Mouse (Mus musculus): Measurements from ENCODE around the gene Tube1. TPM values are rescaled to one million over a fixed set of nuclear protein-coding genes. Genes with fewer than 3 reads are reported as not detected.

Gene Tube1
- polyA plus RNA-seq, 1 experiment from 2014 or later, result 16.2 TPM

DNA sequence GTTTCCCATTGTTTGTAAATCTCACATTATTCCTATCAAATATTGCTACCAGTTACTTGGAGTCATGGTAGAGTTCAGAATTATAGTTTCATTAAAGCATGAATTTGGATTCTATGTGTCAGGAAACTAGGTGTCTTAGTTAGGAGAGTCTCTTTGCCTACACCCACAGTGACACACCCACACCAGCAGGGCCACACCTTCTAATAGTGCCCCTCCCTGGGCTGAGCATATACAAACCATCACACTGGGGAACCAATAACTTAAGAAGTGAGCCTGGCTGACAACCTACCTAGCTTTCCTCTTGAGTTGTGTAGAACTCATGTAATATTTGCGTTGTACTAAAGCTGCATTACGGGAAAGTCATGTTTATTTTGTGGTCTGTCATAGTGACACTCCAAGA lies 7.6 kb downstream of the Tube1 start:
- Histone ChIP-seq H3K27me3 (no peaks in the 10 kb centered on the region), H3K4me3 (replicated peaks) (no peak overlapping the region), H3K36me3 (peaks cover 86% of the 10 kb centered on the region), H3K9me3 (replicated peaks) (no peaks in the 10 kb centered on the region), H3K9ac (no peak overlapping the region), H3K4me1 (no peaks in the 10 kb centered on the region), H3K27ac (no peak overlapping the region), H3K4me2 (no peak overlapping the region)
- no peak for ATAC-seq (replicated peaks; ENCODE audit: low FRiP score)
- 93% methylated on average over 2 of the region's 2 CpGs for WGBS

DNA sequence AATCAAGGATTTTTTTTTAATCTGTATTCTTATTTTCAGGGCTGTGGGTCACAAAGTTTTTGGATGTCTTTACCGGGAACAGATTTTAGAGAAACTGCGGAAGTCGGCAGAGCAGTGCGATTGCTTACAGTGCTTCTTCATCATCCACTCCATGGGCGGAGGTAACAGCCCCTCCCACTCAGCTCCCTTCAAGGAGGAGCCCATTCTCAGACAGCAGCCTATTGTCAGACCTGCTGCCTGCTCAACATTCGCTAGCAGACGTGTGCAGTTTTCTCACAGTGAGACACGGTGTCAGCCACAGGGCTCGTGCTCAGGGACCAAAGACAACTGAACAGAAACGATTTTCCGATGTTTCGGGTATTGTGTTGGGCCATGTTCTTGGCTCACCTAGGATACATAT lies 8.4 kb downstream of the Tube1 start:
- Histone ChIP-seq H3K27me3 (no peaks in the 10 kb centered on the region), H3K9me3 (replicated peaks) (no peaks in the 10 kb centered on the region), H3K27ac (no peak overlapping the region), H3K36me3 (peaks cover 88% of the 10 kb centered on the region), H3K4me2 (no peak overlapping the region), H3K4me3 (replicated peaks) (no peak overlapping the region), H3K9ac (no peak overlapping the region), H3K4me1 (no peaks in the 10 kb centered on the region)
- 88% methylated on average over 12 of the region's 12 CpGs for WGBS
- no peak for ATAC-seq (replicated peaks; ENCODE audit: low FRiP score)

DNA sequence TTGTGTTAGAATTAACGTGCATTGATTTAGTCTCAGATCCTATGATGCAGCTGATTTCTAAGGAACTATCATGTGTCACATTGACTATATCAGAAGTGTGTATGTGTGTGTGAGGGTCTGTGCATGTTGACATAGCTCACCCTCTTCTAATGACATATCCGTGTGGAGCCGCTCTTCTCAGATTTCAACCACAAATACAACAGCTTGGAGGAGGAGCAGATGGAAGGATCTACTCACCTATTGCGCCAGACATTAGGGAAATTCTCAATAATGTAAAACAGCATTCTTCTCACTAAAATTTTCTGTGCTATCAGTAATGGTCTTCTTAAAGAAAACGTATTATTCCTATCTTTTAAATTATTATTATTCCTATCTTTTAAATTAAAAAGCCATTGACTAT lies 22.9 kb downstream of the Tube1 start:
- H3K4me2 ChIP-seq, result no peak overlapping the region
- H3K27me3 ChIP-seq, result no peaks in the 10 kb centered on the region
- H3K4me3 ChIP-seq (replicated peaks), result no peak overlapping the region
- no peak for ATAC-seq (replicated peaks; ENCODE audit: low FRiP score)
- WGBS, result 72% methylated on average over 5 of the region's 5 CpGs
- H3K27ac ChIP-seq, result no peak overlapping the region
- H3K36me3 ChIP-seq, result peaks cover 14% of the 10 kb centered on the region; the same call in 1 of the 2 replicates
- no peaks in the 10 kb centered on the region for H3K4me1 ChIP-seq
- no peak overlapping the region for H3K9ac ChIP-seq
- no peaks in the 10 kb centered on the region for H3K9me3 ChIP-seq (replicated peaks)

DNA sequence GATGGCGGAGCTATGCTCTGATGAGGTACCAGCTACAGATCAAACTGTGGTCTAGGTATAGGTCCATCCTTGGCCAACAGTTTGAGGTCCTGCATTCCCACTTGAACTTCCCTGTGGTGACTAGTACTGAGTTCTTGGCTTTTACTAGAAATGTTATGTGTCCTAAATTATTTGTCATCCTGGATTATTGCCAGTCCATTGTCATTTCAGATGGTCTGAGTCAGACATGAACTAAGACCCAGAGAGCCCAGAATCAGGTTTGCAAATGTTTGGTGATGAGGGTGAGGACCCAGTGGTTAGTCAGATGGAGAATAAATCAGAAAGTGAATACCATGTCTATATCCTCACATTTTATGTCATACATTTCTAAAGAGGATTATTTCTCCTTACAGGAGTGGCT lies 23.5 kb downstream of the Tube1 start:
- no peak overlapping the region for H3K4me3 ChIP-seq (replicated peaks)
- H3K27me3 ChIP-seq, result no peaks in the 10 kb centered on the region
- no peak overlapping the region for H3K9ac ChIP-seq
- H3K27ac ChIP-seq, result no peak overlapping the region
- no peak for ATAC-seq (replicated peaks; ENCODE audit: low FRiP score)
- H3K9me3 ChIP-seq (replicated peaks), result no peaks in the 10 kb centered on the region
- no peak overlapping the region for H3K4me2 ChIP-seq
- H3K4me1 ChIP-seq, result peaks cover 3% of the 10 kb centered on the region; the same call in 1 of the 2 replicates
- H3K36me3 ChIP-seq, result peaks cover 14% of the 10 kb centered on the region; the same call in 1 of the 2 replicates
- 85% methylated on average over 1 of the region's 1 CpGs for WGBS

DNA sequence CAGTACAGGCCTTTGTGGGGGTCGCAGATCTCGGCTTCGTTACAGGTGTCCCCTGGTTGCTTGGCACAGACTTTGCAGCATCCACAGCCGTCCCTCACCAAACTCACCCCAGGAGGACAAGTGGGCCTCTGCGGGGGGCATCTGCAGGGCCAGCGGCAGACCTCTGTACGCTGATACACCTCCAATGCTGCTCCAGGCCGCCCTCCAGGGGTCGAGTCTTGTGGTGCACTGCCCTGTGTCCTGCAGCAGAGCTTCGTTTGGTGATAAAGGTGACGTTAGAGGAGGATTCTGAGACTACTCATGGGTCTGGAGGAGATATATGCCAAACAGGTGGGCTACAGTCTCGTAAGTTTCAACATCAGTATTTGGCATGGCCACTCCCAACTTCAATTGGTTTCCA lies 24.5 kb downstream of the Tube1 start:
- H3K4me2 ChIP-seq, result no peak overlapping the region
- H3K27ac ChIP-seq, result no peak overlapping the region

DNA sequence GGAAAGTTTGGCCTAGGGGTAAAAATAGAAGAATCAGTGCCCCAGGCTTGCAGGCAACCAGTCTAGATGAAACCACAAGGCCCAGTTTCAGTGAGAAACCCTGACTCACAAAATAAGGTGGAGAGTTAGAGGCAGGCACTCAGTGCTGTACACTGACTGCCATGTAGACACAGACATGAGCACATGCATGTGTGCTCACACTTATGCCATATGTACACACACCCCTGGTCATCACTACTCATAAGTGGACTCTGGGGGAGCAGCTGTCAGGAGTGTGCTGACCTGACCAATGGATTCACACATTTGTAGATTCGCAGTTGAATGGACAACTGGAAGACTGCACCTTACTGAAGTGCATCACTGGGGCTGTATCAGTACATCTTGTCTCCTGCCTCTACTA lies 27.6 kb downstream of the Tube1 start:
- Histone ChIP-seq H3K4me1 (peaks cover 29% of the 10 kb centered on the region), H3K4me3 (replicated peaks) (no peak overlapping the region), H3K27ac (no peak overlapping the region), H3K4me2 (no peak overlapping the region), H3K9me3 (replicated peaks) (no peaks in the 10 kb centered on the region), H3K36me3 (no peaks in the 10 kb centered on the region), H3K9ac (no peak overlapping the region), H3K27me3 (no peaks in the 10 kb centered on the region)
- 87% methylated on average over 1 of the region's 1 CpGs for WGBS
- ATAC-seq (replicated peaks; ENCODE audit: low FRiP score), result no peak

More for the DNA sequence above, 24.5 kb downstream of the Tube1 start:
- Histone ChIP-seq H3K36me3 (peaks cover 7% of the 10 kb centered on the region; the same call in 1 of the 2 replicates), H3K9me3 (replicated peaks) (no peaks in the 10 kb centered on the region), H3K27me3 (no peaks in the 10 kb centered on the region), H3K4me3 (replicated peaks) (no peak overlapping the region), H3K4me1 (peaks cover 12% of the 10 kb centered on the region), H3K9ac (no peak overlapping the region)
- 63% methylated on average over 12 of the region's 12 CpGs for WGBS
- ATAC-seq (replicated peaks; ENCODE audit: low FRiP score), result no peak

DNA sequence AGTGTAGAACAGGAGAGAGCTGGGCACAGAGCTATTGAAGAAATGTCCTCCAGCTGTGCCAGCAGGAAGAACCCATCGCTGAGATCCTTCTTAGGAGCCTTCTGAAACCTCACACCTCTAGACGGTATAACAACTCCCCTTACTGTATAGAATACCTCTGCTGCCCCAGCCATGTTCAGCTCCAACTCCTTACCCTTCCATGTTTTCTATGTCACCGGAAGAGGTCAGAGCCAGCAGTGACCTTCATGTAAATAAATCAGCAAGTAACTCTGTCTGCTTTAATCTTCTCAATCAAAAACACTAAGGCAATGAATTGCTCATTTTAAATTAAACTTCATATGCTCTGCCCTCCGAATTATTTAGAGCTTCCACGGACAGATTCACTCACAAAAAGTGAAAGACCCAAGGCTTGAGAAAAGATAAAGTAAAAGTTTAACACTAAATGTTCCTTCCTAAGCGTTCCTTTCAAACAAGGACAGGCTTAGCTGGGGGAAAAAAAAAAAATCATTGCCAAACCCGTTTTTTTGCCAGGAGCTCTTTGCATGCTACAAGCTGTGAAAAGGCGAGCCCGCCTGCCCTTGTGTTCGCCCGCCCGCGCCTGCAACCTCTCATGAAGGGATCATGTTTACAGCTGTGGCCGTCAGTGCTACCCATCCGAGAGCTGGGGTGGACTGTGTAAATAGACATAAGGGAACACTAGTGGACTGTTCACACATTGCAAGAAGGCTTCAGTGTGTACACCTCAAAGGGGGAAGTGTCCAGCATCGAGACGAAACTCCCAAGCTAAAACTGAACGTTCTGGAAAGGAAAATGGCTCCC lies 29.1 kb downstream of the Tube1 start:
- H3K4me3 ChIP-seq (replicated peaks), result no peak overlapping the region
- H3K36me3 ChIP-seq, result no peaks in the 10 kb centered on the region
- H3K9ac ChIP-seq, result no peak overlapping the region
- H3K27me3 ChIP-seq, result no peaks in the 10 kb centered on the region
- peak overlapping the region; percentile 59 for H3K27ac ChIP-seq
- peaks cover 31% of the 10 kb centered on the region for H3K4me1 ChIP-seq
- H3K4me2 ChIP-seq, result peak overlapping the region; percentile 51
- 0 out of 2 replicates have a peak, but pooled peaks have one; percentile 38 for ATAC-seq (replicated peaks; ENCODE audit: low FRiP score)
- WGBS, result 14% methylated on average over 18 of the region's 18 CpGs
- H3K9me3 ChIP-seq (replicated peaks), result no peaks in the 10 kb centered on the region

DNA sequence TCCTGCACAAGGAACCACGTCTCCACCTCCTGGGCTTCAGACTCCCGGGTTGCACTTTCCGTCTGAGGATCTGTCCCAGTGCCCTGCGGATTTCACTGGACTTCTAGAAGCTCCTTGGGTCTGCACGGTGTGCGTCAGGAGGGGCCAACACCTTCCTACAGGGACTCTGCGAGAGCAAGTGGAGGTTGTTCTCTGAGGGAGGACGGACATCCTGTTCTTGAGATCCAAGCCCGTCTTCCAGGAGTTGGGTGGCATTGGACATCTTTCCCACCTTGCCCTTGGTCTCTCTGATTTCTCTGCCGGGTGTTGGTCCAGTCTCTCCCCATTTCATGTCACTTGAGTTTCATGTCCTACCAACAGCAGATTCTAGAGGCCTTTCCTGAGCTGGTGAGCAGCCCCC lies 29.9 kb downstream of the Tube1 start, which contains the start of gene Ccn6:
Ccn6 (minus strand) TSS at position 101 of the 400 bp plus-strand sequence.
- Histone ChIP-seq H3K27ac (peak within 1 kb of the TSS; percentile 59), H3K4me3 (replicated peaks) (no peak within 1 kb of the TSS), H3K4me1 (peaks cover 31% of the 10 kb centered on the region), H3K9ac (no peak within 1 kb of the TSS), H3K4me2 (peak within 1 kb of the TSS; percentile 51), H3K36me3 (no peaks in the 10 kb centered on the region), H3K9me3 (replicated peaks) (no peaks in the 10 kb centered on the region), H3K27me3 (no peaks in the 10 kb centered on the region)
- 81% methylated on average over 10 of the region's 10 CpGs for WGBS
- no peak for ATAC-seq (replicated peaks; ENCODE audit: low FRiP score)

DNA sequence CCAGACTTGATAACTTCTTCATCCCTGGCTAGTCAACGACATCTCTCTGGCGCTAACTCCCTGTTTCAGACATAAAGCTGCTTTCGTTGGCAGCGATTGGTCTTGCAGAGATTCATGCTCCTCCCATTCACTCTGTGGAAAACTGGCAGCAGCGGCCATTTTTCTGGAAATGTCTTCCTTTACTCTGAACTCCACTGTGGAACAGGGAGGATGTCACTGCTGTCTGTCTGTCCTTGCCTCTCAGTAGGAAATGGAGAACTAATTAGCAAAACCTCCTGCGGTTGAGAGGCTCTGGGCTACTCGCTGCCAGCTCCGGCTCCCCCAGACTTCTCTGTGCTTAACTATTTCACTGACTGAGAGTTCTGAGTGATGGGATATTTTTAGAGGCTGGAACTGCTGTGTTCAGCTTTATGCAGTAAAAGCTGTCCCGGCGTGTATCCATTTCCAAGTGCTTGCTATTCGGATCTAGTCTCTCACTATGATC lies 31.9 kb downstream of the Tube1 start:
- peak overlapping the region; percentile 73 for H3K27ac ChIP-seq
- 16% methylated on average over 11 of the region's 11 CpGs for WGBS
- ATAC-seq (replicated peaks; ENCODE audit: low FRiP score), result no peak
- H3K9me3 ChIP-seq (replicated peaks), result no peaks in the 10 kb centered on the region
- H3K4me3 ChIP-seq (replicated peaks), result peak overlapping the region; percentile 34
- peak overlapping the region; percentile 51 for H3K4me2 ChIP-seq
- peak overlapping the region; percentile 27; the same call in 1 of the 2 replicates for H3K9ac ChIP-seq
- H3K27me3 ChIP-seq, result no peaks in the 10 kb centered on the region
- peaks cover 43% of the 10 kb centered on the region for H3K4me1 ChIP-seq
- H3K36me3 ChIP-seq, result no peaks in the 10 kb centered on the region

DNA sequence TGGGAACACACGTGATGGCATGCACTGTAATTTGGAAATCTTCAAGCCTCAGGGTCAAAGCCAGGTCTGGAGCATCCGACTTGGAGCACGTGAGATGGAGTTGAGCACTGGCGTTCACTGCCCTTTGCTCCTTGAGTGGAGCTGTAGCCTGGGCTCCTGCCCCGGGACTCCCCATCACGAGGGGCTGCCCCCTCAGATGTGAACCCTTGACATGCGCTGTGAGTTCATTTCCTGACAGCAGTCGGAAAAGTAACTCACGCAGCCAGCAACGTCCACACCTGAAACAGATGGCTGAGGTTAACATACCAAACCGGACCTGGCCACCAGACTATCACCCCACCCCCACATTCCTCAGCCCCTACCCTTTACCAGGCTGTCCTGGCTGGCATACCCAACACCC lies 33.8 kb downstream of the Tube1 start:
- H3K9me3 ChIP-seq (replicated peaks), result no peaks in the 10 kb centered on the region
- H3K4me1 ChIP-seq, result peaks cover 48% of the 10 kb centered on the region
- H3K27ac ChIP-seq, result no peak overlapping the region
- H3K9ac ChIP-seq, result no peak overlapping the region
- H3K4me2 ChIP-seq, result no peak overlapping the region
- H3K4me3 ChIP-seq (replicated peaks), result no peak overlapping the region
- no peaks in the 10 kb centered on the region for H3K36me3 ChIP-seq
- WGBS, result 69% methylated on average over 11 of the region's 11 CpGs
- no peak for ATAC-seq (replicated peaks; ENCODE audit: low FRiP score)
- H3K27me3 ChIP-seq, result no peaks in the 10 kb centered on the region

DNA sequence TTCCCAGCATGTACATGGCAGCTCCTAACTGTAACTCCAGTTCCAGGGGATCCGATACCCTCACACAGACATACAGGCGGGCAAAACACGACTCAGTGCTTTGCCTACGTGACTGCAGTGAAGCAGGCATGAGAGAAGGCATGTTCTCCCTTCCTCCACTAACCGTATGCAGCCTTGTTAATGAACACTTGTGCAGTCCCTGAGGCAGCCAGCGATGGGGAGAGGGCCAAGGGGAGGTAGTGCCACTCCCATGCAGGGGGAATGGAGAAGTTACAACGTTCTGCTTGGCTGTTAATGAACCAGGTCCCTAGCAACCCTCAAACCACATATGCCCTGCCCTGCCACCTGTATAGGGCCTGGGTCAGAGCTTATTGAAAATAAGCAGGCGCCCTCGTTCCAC lies 35.9 kb downstream of the Tube1 start:
- Histone ChIP-seq H3K4me2 (peak overlapping the region; percentile 90), H3K4me1 (peaks cover 51% of the 10 kb centered on the region), H3K9ac (no peak overlapping the region), H3K27ac (0 out of 2 replicates have a peak overlapping the region, but pooled peaks have one; percentile 51), H3K9me3 (replicated peaks) (no peaks in the 10 kb centered on the region), H3K4me3 (replicated peaks) (peak overlapping the region; percentile 18), H3K36me3 (no peaks in the 10 kb centered on the region), H3K27me3 (no peaks in the 10 kb centered on the region)
- WGBS, result 42% methylated on average over 9 of the region's 9 CpGs
- peak; percentile 36 for ATAC-seq (replicated peaks; ENCODE audit: low FRiP score)

DNA sequence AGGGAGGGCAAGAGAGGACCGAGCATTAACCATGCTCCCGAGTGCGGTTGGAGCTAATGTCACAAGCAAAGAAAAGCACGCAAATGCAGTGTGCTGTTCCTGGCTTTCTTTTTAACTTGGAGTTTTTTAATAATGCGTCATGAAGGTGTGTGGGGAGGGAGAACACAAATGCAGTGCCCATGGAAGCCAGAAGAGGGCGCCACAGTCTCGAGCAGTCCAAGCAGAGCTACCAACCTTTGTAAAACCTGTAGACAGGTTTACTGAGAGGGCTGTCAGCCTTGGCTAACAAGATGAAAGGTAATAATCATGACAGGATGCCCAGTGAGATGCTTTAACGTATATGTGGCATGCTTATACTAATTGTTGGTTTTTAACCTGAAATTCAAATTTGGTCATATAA lies 36.4 kb downstream of the Tube1 start:
- no peaks in the 10 kb centered on the region for H3K27me3 ChIP-seq
- H3K9me3 ChIP-seq (replicated peaks), result no peaks in the 10 kb centered on the region
- H3K9ac ChIP-seq, result no peak overlapping the region
- H3K4me3 ChIP-seq (replicated peaks), result peak overlapping the region; percentile 18
- peak overlapping the region; percentile 90 for H3K4me2 ChIP-seq
- H3K36me3 ChIP-seq, result no peaks in the 10 kb centered on the region
- WGBS, result 9% methylated on average over 8 of the region's 8 CpGs
- no peak for ATAC-seq (replicated peaks; ENCODE audit: low FRiP score)
- 0 out of 2 replicates have a peak overlapping the region, but pooled peaks have one; percentile 51 for H3K27ac ChIP-seq
- H3K4me1 ChIP-seq, result peaks cover 51% of the 10 kb centered on the region
